Mouse (Mus musculus): ENCODE results near the gene Tifab. TPM values are rescaled to one million over a fixed set of nuclear protein-coding genes. Genes with fewer than 3 reads are reported as not detected.

Gene Tifab
- total RNA-seq, 2 experiments from 2014 or later: 0.65 to 0.69 TPM

DNA sequence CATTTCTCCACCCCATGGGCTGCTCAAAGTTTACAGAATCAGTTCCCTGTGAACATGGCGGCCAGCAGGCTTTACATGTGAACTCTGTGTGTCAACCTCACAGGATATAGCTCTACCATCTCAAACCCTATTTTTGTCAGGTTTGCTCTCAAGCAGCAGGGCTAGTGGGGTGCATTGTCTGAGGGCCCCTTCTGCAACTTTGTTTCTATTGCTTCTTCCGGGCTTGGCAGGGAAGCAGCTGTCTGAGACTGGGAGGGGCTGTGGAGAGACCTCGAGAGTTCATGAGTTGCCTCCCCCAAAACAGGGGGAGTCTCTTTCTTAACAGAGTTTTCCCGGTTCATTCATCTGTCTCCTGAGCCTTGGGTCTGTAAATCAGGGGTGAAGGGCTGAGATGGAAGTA lies 2.8 kb downstream of the Tifab start:
- DNase-seq: no peak

DNA sequence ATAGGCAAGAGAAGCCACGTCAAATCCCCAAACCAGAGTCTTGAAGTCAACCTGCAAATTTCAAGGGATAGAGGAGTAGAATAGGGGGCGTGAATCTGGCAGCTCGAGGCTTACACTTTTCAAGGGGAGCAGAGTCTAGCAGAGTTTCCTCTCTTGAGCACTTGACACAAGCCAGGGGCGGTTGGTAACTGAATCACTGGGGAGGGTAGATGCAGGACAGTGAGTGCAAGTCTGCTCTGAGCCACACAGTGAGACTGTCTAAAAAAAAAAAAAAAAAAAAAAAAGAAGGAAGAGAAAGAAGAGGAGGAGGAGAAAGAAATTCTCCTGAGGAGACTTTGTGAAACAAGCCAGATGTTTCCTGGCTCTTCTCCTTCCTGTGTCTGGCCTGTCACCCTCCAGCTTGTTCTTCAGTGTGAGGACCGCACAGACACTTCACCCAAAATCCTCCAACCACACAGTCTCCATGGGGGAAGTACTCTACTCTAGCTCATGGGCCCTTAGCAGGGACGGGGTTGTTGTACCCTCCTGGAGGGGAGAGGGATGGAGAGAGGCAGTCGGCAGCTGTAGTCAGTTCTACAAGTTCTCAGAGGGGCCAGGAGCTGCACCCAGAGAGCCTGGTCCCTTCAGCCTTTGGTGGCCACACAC lies 5.7 kb downstream of the Tifab start:
- no peak for DNase-seq

DNA sequence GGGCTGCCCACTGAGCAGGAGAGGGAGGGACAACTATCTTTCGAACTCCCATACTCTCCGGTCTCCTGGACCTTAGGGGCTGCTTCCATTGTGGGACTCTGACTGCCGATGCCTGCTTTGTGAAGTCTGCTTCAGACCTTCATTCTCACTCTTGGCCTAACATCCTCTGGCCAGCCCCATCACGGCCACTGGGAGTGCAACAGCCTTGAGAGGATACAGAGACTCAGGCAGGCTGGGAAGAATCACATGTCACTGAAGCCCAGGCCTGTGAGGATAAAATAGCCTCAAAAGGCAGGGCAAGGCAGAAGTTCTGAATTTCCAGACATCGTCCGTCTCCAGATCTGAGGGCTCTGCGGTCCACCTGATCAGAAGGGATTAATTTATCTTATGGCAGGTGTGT lies 6.6 kb downstream of the Tifab start:
- DNase-seq: no peak

DNA sequence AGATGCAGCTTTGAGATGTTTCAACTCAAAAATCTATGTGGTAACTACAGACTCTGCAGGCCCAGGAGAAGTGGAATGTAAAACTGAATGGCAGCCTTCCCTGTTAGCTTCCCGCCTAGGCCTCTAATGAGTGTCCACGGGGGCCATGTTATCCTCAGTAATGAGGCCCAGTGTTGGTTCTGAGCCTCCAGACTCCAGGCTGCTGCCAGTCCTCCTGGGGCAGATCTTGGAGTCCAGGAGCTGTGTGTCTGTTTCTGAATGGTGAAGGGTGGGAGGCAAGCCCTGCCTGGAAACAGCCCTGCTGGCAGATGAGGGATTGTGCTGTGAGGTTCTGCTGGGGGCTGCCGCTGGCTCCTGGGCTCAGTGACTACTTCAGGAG lies 10.3 kb downstream of the Tifab start:
- DNase-seq: no peak

DNA sequence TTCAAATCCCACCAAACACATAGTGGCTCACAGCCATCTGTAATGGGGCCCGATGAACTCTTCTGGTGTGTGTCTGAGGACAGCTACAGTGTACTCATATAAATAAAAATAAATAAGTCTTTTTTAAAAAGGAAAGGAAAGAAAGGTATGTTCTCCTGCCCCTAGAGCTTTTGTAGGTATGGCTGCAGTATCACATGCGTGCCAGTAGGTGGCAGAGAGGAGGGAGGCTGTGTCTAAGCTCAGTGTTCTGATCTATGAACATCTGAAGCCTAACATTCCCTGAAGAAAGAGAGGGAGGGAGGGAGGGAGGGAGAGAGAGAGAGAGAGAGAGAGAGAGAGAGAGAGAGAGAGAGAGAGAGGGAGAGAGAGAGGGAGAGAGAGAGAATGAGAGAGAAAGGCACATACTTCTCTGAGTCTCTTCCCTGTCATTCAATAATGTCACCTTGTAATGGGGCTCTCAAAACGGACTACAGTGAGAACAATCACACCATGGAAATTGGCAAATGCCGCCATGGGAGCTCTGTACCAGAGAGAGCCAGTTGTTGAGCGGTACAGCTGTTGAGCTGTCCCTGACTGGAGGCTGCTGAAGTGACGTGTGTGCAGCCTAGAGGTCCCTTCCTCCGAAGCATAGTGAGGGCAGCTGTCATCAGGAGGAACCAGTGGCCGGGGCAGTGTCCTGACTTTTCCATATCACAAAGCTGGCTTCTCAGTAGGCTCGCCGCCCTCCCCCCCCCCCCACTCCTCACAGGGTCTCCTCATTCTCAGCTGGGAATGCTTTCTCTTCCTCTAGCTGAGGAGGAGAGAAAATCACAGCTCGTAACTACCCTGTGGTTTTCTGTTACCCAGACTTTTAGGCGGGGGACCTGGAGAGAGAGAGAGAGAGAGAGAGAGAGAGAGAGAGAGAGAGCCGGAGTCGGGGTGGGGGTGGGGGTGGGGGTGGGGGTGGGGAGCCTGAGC lies 11.0 kb downstream of the Tifab start:
- DNase-seq: peak; percentile 43

DNA sequence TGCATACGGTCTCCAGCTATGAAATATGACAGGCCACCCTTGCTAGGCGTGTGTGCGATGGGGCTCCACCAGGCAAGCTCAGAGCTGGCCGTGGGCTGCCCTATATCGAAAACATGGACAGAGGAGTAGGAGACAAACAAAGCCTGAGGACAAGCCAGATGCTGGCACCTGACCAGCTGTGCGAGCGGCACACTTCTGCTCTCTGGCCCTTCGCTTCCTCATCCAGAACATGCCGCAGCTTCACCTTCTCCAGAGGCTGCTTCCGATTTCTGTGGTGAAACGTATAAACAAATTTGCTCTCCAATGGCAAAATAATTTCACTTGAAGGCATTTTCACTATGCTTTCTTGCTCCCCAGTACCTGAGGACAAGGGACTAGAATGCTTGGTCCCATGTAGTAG lies 13.1 kb downstream of the Tifab start:
- DNase-seq: no peak

DNA sequence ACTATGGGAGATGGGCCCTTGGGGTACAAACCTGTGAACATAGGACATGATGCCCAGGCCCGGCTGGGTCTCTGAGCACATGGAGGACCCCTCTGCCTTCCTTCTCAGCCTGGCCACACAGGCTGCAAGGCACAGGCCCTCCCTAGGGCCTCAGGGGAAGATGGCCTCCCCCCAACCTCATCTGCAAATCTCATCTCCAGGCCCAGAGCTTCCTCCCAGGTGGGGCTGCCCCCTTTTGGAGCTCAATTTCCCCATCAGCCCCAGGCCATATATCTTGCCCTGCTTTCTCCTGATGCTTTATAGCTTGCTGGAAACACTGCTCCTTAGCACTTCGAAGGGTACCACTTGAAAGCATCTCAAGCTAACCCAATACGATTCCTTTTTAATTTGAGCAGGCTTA lies 14.3 kb downstream of the Tifab start:
- no peak for DNase-seq

DNA sequence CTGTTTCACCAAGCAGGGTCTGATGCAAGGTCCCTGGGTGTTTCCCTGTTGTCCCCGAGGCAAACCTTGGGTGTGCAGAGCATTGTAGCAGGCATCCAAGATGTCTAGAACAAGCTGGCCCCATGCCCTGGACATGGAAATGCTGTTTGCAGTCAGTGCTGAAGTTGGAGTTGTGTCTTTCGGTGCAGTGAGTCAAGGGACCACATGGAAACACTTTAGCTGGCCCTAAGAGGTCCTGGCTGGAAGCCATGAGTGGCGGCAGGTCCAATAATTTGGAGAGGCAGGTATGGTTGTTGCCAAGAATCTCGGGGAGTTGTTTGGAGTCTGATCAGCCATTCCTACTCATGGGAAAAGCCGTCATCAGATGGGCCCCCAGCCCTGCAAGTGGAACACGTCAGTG lies 14.9 kb downstream of the Tifab start:
- DNase-seq: peak; percentile 87

DNA sequence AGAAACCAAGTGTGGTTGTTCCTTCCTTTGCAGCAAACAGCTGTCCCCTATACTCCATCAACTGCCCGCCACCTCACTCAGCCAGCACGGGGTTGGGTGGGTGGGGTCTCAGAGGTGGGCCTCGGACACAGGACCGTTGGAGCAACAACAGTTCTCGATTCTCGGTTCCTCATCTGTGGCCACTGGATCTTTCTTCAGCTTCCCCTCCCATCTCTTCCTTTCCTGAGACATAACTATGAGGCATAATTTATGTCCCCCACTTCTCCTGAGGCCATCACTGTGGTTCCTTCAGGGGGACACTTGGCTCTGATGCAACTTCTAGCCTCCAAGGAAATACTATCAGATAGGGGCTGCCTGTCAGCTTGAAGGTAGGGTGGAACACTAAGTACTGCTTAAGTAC lies 15.8 kb downstream of the Tifab start:
- DNase-seq: no peak

DNA sequence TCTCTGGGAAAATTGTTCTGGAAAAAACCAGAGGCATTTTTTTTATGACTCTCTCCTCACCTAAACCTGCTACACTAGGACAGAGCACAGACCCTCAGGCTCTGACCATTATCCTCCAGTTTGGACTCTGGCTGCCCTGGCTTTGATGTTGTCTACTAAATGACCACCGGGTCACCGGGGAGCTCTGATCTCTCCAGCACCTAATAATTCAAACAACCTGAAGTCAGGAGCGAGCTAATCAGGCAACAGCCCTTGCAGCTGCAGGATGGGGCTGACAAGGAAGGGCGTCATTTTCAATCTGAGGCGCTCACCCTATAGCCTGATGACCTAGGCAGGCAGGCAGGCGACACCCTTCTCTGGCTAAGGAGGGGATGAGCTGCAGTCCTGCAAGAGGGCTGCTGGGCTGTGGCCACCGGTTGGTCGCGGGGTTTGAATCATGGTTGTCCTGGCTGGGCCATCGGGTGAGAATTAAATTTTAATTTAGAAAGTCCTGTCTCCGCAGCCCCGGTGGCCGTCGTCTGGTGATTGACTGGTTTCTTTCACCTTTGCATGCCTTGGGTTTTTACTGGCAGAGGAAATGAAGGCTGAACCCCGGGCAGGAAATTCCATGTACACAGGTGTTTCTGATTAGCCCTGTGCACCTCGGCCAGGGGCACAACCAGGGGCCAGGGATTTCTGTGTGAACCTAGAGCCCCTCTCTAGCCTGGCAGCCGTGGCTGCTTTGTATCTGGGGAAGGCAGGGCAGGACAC lies 18.9 kb downstream of the Tifab start:
- no peak for DNase-seq

DNA sequence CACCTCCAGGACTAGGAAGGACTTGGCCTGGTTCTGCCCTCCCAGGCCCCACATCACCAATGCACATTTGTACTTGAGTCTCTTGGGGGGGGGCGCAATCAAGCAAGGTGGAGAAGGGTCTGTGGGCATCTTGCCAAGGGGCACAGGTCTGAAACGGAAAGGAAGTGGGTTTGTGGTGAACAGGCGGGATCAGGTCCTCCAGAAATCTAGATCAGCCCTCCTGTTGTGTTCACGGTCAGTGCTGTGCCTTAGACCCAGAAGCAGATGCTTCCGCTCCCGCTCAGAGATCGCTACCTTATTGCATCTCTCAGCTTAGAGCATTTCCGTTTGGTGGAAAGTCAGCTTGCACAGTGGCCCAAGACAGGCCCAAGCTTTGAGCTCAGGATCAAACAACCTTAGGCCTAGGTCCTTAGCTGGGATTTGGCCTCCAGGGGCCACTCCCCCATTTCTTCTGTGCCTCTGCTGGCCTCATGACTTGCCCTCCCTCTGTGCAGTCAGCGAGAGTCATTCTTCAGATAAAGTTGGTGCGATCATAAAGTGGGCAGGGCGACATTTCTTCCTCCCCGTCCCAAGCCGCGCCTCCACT lies 19.6 kb downstream of the Tifab start:
- peak; percentile 41 for DNase-seq

DNA sequence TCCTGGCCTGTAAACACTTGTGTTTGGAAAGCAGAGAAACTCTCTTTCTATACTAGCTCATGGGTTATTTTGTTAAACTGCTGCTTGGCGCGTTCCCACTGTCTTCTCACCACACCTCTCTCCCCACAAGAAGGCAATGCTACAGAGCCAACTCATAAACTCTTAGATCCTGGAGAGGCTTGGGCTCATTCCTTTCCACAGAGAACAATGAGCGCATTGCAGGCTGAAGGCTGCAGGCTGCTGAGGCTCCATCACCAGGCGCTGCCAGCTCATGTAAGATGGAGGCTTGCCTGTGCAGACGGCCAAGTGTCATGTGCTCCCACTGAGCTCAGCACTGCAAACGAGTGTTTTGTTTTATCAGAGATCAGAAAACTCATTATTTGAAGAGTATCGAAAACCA lies 23.0 kb downstream of the Tifab start:
- no peak for DNase-seq

DNA sequence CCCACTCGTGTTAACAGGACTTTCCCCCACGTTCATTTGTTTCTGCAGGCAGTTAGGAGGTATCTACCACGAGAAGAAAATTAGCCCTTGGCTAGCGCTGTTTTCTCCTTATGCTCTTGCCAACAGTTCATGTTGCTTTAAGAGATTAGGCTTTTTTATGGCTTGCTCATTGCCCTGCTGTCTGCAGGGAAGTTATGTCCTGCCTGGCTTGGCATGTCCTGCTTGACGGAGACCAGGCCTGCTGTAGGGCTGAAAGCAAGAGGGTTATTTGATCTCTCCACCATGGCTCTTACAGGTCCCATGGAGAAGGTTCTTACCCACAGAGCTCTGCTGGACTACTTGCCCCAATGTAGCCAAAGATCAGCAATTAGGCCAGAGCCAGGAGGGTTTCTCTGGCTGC lies 23.6 kb downstream of the Tifab start:
- DNase-seq: peak; percentile 65

DNA sequence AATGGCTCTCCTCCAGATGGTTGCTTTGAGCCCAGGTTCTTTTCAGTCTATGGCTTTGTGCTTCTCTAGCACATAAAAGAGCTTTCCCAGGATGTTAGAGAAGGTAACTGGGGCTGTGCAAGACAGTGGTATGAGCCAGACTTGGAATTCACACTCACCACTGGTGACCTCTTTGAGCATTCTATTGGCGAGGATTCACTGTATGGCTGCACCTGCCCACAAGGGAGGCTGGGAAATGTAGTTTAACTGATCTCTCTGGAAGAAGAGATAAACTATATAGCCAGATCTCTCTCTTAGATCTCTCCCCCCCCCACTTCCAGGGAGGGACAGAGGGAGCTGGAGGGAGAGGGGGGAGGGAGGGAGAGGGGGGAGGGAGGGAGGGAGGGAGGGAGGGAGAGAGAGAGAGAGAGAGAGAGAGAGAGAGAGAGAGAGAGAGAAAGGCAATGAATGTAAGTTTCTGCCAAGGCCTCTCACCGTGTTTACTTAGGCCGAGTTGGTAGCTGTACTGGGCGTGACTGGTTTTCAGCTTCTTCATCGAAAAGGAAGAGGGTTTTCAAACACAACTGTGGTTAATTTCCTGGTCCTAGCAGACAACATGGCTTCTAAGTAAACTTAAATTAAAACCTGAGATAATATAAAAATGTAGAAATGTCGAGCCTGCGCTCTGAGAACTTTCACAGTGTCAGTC lies 25.8 kb downstream of the Tifab start:
- no peak for DNase-seq

DNA sequence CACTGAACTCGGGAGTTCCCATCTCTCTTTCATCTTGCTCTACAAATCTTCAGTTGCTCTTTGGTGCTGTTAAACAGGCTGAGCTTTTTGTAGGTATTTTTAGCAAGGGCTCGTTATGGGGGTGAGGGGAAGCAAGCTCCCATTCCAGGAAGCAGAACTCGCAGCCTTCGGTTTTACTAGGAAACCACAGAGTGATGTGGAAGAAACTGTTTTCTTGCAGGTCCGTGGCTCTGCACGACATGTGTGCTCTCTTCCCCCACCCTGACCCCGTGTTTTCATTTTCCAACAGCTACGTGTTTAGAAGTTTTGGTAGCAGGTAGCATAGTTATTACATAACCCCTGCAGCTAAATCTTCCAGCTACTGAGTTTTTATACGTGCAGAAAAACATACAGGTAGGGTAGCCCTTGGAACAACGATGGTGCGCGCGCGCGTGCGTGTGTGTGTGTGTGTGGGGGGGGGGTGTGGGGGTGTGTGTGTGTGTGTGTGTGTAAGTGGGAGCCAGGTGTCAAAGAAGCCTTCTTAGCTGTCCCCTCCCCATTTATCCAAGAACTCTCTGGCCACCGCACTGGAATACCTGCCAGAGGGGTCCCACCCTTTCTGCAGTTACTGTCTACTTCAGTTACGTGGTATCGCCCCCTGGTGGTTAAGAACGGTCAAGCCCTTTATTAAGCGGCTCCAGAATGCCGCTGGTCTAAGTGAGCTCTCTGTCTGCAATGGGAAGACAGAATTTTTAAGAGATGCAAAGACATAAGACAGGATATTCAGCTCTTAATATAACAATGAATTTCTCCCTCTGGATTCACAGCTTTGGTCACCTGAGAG lies 27.1 kb downstream of the Tifab start:
- peak; percentile 77 for DNase-seq

DNA sequence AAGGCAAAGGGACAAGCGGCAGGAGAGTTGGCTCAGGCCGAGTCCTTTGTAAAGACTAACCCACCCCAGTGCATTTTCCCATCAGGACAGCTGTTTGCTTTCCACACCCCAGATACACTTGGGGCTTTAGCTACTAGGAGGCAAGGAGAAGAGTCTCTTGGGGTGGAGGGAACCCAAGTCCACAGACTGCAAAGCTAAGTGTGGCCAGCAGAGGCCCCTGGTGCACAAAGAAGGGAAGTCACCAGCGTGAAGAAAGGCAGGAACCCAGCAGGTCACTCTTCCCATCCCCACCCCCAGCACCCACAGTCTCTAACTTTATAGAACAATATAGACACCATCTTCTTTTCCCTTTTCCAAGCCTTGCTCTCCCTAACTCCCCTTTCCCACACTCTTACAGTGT lies 33.2 kb downstream of the Tifab start:
- DNase-seq: peak; percentile 60

DNA sequence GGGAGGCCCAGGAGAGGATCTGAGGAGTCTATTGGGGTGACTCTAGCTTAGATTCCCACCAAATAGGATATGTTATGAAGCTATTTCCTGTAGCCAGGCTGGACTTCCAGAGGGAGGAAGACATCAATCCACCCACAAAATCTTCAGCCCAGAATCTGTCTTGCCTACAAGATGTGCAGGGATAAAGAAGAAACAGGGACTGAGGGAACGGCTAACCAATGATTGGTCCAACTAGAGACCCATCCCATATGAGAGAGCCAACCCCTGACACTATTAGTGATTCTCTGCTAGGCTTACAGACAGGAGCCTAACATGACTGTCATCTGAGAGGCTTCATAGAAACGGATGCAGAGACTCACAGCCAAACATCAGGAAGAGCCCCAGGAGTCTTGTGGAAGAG lies 34.7 kb downstream of the Tifab start:
- no peak for DNase-seq

DNA sequence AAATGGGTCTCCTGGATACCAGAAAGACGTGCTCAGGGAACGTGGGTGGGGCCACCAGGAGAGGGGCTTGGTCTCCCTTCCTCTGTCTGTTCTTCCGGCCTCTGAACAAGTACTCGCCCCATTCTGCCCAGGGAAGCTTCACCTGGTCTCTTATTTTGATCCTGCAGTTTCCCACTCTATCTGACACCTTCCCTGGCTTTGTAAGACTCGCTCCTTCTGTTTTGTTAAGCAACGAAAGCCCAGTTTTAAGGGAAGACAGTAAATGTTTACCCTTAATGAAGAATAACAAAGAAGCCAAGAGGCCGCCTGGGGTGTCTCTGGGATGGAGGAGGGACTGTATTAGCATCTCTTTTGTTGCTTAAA lies 35.6 kb downstream of the Tifab start:
- no peak for DNase-seq

DNA sequence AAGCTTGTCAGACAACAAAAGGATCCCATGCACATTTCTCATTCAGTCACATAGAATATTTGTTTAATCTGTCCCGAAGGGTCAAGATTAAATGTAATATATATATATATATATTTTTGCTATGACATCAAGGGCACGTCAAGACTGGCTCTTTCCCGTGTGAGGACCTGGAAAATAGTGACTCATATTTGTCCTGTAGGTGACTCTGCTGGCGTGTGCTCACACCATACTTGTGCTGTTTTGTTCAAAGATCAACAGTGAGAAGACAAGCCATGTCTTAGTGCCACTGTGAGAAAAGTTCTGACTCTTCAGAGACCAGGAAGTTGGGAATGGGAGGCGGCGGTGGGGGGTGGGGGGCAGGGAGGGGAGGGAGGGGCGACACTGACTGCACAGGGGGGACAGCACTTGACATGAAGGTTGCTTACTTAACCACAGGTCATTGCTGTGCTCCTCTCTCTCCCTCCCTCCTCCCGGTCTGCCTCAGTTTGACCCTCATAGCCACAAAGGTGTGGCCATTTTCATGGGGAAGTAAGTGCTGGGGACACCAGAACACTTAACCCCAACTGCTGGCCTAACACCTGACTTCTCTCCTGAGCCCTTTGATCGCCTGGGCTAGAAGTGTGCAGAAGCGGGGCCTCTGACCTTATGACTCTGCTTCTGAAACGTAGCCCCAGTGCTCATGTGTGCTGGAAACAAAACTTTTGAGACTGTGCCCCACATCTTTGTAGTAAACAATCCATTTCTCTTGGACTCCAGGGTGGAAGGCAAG lies 36.1 kb downstream of the Tifab start:
- DNase-seq: no peak

DNA sequence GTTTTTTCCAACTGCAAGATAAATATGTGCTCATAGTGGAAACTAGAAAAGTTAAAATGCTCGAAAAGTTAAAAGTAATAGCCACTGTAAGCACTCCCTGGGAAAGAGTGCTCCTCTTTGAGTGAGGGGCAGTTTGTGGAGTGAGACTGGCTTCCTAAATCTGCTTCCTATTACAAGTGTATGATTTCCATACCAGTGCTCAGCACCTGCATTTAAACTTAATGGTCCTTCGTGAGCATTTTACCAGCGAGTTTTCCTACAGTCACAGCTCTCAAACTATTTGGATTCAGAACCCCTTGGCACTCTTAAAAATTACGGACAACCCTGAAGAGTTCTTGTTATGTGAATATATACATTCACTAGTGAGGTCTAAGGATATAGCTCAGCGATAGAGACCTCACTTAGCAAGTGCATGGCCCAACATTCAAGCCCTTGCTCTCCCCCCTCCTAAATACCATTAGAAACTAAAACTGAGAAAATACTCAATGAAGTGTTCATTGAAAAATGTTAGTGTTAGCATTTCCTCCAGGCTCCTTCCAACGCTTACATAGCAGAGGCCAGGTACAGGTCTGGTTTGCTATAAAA lies 39.4 kb downstream of the Tifab start:
- no peak for DNase-seq
